Mouse (Mus musculus) midbrain, embryonic 14.5 days (tissue): ENCODE measurements around the gene Proser3. TPM values are rescaled to one million over a fixed set of nuclear protein-coding genes. Genes with fewer than 3 reads are reported as not detected.

Experiments
- ATAC-seq: fragments of 200-750 bp; cut with Nextera tagmentation; 2 replicates; pipeline ENCODE4 v1.8.0; 2017; ENCODE audit warnings: moderate number of reproducible peaks, moderate library complexity; ENCODE audit not compliant: low FRiP score, low TSS enrichment
- DNase-seq: peaks from one replicate; pipeline ENCODE4 v3.0.0-alpha.2; 2015
- H3K27ac ChIP-seq: fragments of 300-500 bp; sonication (generic); replicated peaks from 2 replicates; pipeline ENCODE4 v1.5.1; 2014; ENCODE audit warnings: mild to moderate bottlenecking, low read depth, low read length, moderate library complexity
- H3K27me3 ChIP-seq: fragments of 300-500 bp; sonication (generic); 2 replicates; pipeline ENCODE4 v1.6.1; 2014; ENCODE audit warnings: low read length, control low read depth, mixed read lengths; ENCODE audit not compliant: control insufficient read depth, insufficient read depth
- H3K36me3 ChIP-seq: fragments of 300-500 bp; sonication (generic); 2 replicates; pipeline ENCODE4 v1.6.1; 2014; ENCODE audit warnings: low read length, control low read depth; ENCODE audit not compliant: control insufficient read depth, insufficient read depth
- H3K4me1 ChIP-seq: fragments of 300-500 bp; sonication (generic); 2 replicates; pipeline ENCODE4 v1.6.1; 2014; ENCODE audit warnings: mild to moderate bottlenecking, antibody characterized with exemption, low read length, control low read depth; ENCODE audit not compliant: control insufficient read depth, insufficient read depth
- H3K4me2 ChIP-seq: fragments of 300-500 bp; sonication (generic); 2 replicates; pipeline ENCODE4 v1.6.1; 2014; ENCODE audit warnings: mild to moderate bottlenecking, low read length, moderate library complexity
- H3K4me3 ChIP-seq: fragments of 300-500 bp; sonication (generic); replicated peaks from 2 replicates; pipeline ENCODE4 v1.5.1; 2014; ENCODE audit warnings: low read depth, low read length
- H3K9ac ChIP-seq: fragments of 300-500 bp; sonication (generic); replicated peaks from 2 replicates; pipeline ENCODE4 v1.6.1; 2014; ENCODE audit warnings: mild to moderate bottlenecking, low read length, moderate library complexity
- H3K9me3 ChIP-seq: fragments of 300-500 bp; sonication (generic); 2 replicates; pipeline ENCODE4 v1.6.1; 2016; ENCODE audit warnings: low read length, control low read depth, mixed read lengths; ENCODE audit not compliant: control insufficient read depth
- WGBS: fragments of 180-500 bp; shearing (Covaris S2); extraction: QIAGEN DNeasy Blood & Tissue Kit; methylation state at CpG from one replicate; pipeline ENCODE4 v1.1.7; 2014; 5-methylcytosine and 5-hydroxymethylcytosine counted together
- polyA plus RNA-seq: library from polyadenylated mRNA; unstranded; fragments of >200 nt; fragmentation: Nextera tagmentation; extraction: Ambion mirVana; gene quantifications from 2 replicates; pipeline ENCODE4 v1.2.1, GENCODE M21; 2014

Gene Proser3
- polyA plus RNA-seq, 1 experiment from 2014 or later: 10.9 TPM

DNA sequence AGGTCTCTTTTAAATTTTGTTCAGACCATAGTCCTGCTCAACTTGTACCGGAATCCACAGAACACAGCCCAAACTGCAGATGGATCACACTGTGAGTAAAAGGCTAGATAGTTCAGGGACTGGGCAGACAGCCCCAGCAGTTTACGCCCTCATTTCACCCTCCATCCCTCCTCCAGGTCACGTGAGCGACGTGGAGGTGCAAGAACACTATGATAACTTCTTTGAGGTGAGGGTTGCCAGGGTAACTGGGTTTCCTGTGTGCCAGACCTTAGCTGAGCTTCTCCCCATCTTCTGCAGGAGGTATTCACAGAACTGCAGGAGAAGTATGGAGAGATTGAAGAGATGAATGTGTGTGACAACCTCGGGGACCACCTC, 11.8 kb upstream of the Proser3 start:
- WGBS: 23% methylated on average over 6 of the region's 6 CpGs
- no peaks in the 10 kb centered on the region for H3K9me3 ChIP-seq
- peaks cover 14% of the 10 kb centered on the region for H3K4me1 ChIP-seq
- DNase-seq (peak; percentile 8), ATAC-seq (no peak)
- peak overlapping the region; percentile 80 for H3K4me3 ChIP-seq
- H3K27ac ChIP-seq: 0 out of 2 replicates have a peak overlapping the region, but pooled peaks have one; percentile 92
- no peaks in the 10 kb centered on the region for H3K27me3 ChIP-seq
- peaks cover 36% of the 10 kb centered on the region for H3K36me3 ChIP-seq
- H3K4me2 ChIP-seq: peak overlapping the region; percentile 83
- H3K9ac ChIP-seq: peak overlapping the region; percentile 68; the same call in 1 of the 2 replicates

DNA sequence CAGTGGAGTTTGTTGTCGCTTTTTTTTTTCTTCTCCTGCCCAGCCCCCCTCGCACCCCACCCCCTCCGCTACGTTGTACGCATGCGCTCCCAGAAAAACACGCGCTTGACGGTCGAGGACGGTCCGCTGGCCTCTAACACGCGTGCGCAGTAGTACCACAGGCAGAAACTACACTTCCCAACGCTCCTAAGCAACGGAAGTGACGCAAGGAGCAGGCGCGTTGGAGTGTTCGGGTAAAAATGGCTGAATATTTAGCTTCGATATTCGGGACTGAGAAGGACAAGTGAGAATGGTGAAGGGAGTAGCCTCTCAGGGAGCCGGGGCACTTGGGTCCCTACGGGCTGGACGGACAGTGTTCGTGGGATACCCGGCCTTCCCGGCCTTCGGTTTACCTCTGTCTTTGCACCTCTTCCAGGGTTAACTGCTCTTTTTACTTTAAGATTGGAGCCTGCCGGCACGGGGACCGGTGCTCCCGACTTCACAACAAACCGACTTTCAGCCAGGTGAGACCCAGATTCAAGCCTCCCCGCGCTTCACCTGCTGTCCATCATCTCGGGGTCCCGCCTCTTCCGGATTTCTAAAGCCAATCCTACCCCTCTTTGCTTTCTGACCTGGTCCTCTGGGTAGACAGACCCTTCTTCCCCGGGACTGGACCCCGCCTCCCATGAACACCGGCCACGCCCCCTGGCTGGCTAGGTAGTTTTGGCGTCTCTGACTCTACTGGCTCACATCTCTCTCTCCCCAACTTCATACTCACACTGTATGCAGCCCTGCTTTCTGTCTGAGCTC, 11.2 kb upstream of the Proser3 start, which contains the start of the genes U2af1l4, Gm49396 and Psenen:
TSS of gene U2af1l4 (plus strand) at position 185 of the 789 bp plus-strand sequence.
TSS of gene Gm49396 (plus strand) at position 228 of the 789 bp plus-strand sequence.
TSS of gene Psenen (minus strand) at position 511 of the 789 bp plus-strand sequence.
- H3K27me3 ChIP-seq: no peaks in the 10 kb centered on the region
- peak; percentile 89 for ATAC-seq
- no peaks in the 10 kb centered on the region for H3K9me3 ChIP-seq
- peaks cover 30% of the 10 kb centered on the region for H3K36me3 ChIP-seq
- WGBS: under 1% methylated on average over 45 of the region's 45 CpGs
- H3K27ac ChIP-seq: peak within 1 kb of the TSS; percentile 92
- H3K9ac ChIP-seq: peak within 1 kb of the TSS; percentile 68
- H3K4me2 ChIP-seq: peak within 1 kb of the TSS; percentile 83
- DNase-seq: peak; percentile 100
- H3K4me3 ChIP-seq: peak within 1 kb of the TSS; percentile 80
- peaks cover 19% of the 10 kb centered on the region for H3K4me1 ChIP-seq

DNA sequence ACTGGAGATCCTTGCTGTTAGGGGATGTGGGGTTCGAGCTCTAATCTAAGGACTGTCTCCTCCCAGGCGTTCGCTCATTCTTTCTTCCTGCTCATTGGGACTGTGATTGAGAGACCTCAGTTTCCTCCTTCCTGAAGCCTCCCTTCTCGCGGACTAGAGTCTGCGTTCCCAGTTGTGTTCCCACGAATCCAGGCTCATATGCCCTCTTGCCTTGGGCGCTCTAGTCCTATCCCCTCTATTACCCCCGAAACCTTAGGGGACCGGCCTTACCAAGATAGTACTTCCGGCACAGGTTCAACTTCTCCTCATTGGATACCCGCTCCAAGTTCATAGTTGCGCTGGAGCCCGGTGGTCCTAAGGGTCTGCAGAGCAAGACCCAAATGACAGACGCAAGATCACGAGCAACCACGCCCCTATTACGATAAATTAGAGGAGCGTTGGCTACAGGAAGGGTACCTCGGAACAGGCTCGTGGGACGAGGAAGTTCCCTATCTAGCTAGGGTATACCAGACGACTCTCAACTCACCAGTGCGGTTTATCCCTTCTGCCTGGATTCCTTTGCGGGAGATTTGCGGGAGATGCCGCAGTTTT, 10.5 kb upstream of the Proser3 start:
- Histone ChIP-seq H3K9ac (peak overlapping the region; percentile 55), H3K4me2 (peak overlapping the region; percentile 83), H3K36me3 (peaks cover 25% of the 10 kb centered on the region), H3K4me1 (peaks cover 20% of the 10 kb centered on the region), H3K27ac (peak overlapping the region; percentile 63), H3K9me3 (no peaks in the 10 kb centered on the region), H3K27me3 (no peaks in the 10 kb centered on the region), H3K4me3 (peak overlapping the region; percentile 80)
- ATAC-seq: no peak
- WGBS: 2% methylated on average over 27 of the region's 27 CpGs
- DNase-seq: peak; percentile 4

DNA sequence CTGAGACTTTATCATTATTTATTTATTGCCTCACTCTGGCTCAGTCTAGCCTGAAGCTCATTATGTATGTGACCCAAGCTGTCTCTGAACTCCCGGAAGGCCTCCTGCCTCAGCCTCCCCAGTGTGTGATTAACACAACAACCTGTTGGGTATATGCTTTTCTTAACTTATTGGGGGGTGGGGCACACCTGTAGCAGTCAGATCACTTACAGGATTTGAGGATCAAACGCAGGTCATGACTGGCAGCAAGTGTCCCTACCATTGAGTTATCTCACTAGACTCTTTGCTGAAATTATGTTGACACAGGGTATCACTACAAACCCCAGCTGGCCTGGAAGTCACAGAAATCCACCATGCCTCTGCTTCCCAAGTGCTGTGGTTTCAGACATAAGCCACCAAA, 8.2 kb upstream of the Proser3 start:
- H3K9ac ChIP-seq: no peak overlapping the region
- peak overlapping the region; percentile 71 for H3K4me2 ChIP-seq
- 65% methylated on average over 2 of the region's 2 CpGs for WGBS
- H3K27me3 ChIP-seq: no peaks in the 10 kb centered on the region
- peak; percentile 9 for DNase-seq
- ATAC-seq: no peak
- peak overlapping the region; percentile 50; the same call in 1 of the 2 replicates for H3K4me3 ChIP-seq
- H3K9me3 ChIP-seq: no peaks in the 10 kb centered on the region
- peaks cover 20% of the 10 kb centered on the region for H3K4me1 ChIP-seq
- peaks cover 22% of the 10 kb centered on the region for H3K36me3 ChIP-seq
- peak overlapping the region; percentile 32; the same call in 1 of the 2 replicates for H3K27ac ChIP-seq

GRCm38 (mm10) chr7:30559443-30559954, 7.4 kb upstream of the Proser3 start, which contains the start of gene Lin37:
Lin37 (minus strand) TSS chr7:30559838.
- peak within 1 kb of the TSS; percentile 50 for H3K4me3 ChIP-seq
- H3K9ac ChIP-seq: peak within 1 kb of the TSS; percentile 67
- H3K4me2 ChIP-seq: peak within 1 kb of the TSS; percentile 71
- H3K27me3 ChIP-seq: no peaks in the 10 kb centered on the region
- WGBS: 0% methylated on average over 20 of the region's 20 CpGs
- peak within 1 kb of the TSS; percentile 32; the same call in 1 of the 2 replicates for H3K27ac ChIP-seq
- ATAC-seq (peak; percentile 87), DNase-seq (peak; percentile 98)
- H3K4me1 ChIP-seq: peaks cover 20% of the 10 kb centered on the region
- no peaks in the 10 kb centered on the region for H3K9me3 ChIP-seq
- peaks cover 28% of the 10 kb centered on the region for H3K36me3 ChIP-seq

GRCm38 (mm10) chr7:30558656-30559442, 6.8 kb upstream of the Proser3 start:
- 16% methylated on average over 12 of the region's 12 CpGs for whole genome bisulfite sequencing
- DNase-seq: no peak
- Histone ChIP-seq H3K4me3 (peak overlapping the region; percentile 50), H3K4me2 (peak overlapping the region; percentile 71), H3K9ac (peak overlapping the region; percentile 67), H3K27me3 (no peaks in the 10 kb centered on the region), H3K27ac (no peak overlapping the region), H3K36me3 (peaks cover 33% of the 10 kb centered on the region), H3K4me1 (peaks cover 15% of the 10 kb centered on the region), H3K9me3 (no peaks in the 10 kb centered on the region)
- ATAC-seq: no peak

- Histone ChIP-seq H3K9ac (no peak overlapping the region), H3K27me3 (no peaks in the 10 kb centered on the region), H3K36me3 (peaks cover 33% of the 10 kb centered on the region), H3K9me3 (no peaks in the 10 kb centered on the region), H3K4me2 (peak overlapping the region; percentile 71), H3K4me3 (0 out of 2 replicates have a peak overlapping the region, but pooled peaks have one; percentile 50), H3K4me1 (peaks cover 19% of the 10 kb centered on the region), H3K27ac (no peak overlapping the region)
- no peak for ATAC-seq
- 87% methylated on average over 13 of the region's 13 CpGs for WGBS
- DNase-seq: no peak
These were observed 5.9 kb upstream of the Proser3 start for GRCm38 (mm10) chr7:30557901-30558514.
